Comparison of ENCODE assay signal across 12 mouse cellular contexts in genomic region chr10:62739961-62740737, GRCm38 (mm10). TPM values are rescaled to one million over a fixed set of nuclear protein-coding genes. Genes with fewer than 3 reads are reported as not detected.
DNase-seq lines count a peak whose midpoint lies in the region; ATAC-seq lines count a peak whose summit lies in the region.
"Had no signal": no experiment of that assay in that cellular context is flagged by ENCODE, and none has a peak within 500 bp of the region (broad histone marks: within the 10 kb centered on the region; RNA-seq: fewer than 3 reads in every experiment).

No protein-coding gene starts in this region.

- no peaks in the 10 kb centered on the region for H3K27me3 ChIP-seq in heart, embryonic 12.5 days (replicated peaks)
- no peaks in the 10 kb centered on the region for H3K27me3 ChIP-seq in midbrain, embryonic 14.5 days (ENCODE audit: control insufficient read depth, insufficient read depth, low read length)
- H3K27me3 ChIP-seq in kidney, embryonic 16.5 days (ENCODE audit: insufficient read depth, low read length): no peaks in the 10 kb centered on the region
- H3K27me3 ChIP-seq: embryonic facial prominence, embryonic 13.5 days; intestine, embryonic 15.5 days; Patski had no signal

- H3K36me3 ChIP-seq in heart, embryonic 12.5 days: peaks cover 39% of the 10 kb centered on the region
- H3K36me3 ChIP-seq in midbrain, embryonic 14.5 days (ENCODE audit: control insufficient read depth, insufficient read depth, low read length): peaks cover 37% of the 10 kb centered on the region
- peaks cover 36% of the 10 kb centered on the region for H3K36me3 ChIP-seq in kidney, embryonic 16.5 days (ENCODE audit: insufficient read depth, low read length)

- no peak overlapping the region for H3K9ac ChIP-seq in heart, embryonic 12.5 days
- H3K9ac ChIP-seq in midbrain, embryonic 14.5 days (replicated peaks; ENCODE audit: low read length): no peak overlapping the region
- H3K9ac ChIP-seq in kidney, embryonic 16.5 days (replicated peaks; ENCODE audit: low read length): no peak overlapping the region
- H3K9ac ChIP-seq: embryonic facial prominence, embryonic 13.5 days; intestine, embryonic 15.5 days; liver, postnatal 0 days had no signal

- peaks cover 14% of the 10 kb centered on the region for H3K4me1 ChIP-seq in heart, embryonic 12.5 days (replicated peaks)
- no peaks in the 10 kb centered on the region for H3K4me1 ChIP-seq in midbrain, embryonic 14.5 days (ENCODE audit: control insufficient read depth, insufficient read depth, low read length)
- H3K4me1 ChIP-seq in kidney, embryonic 16.5 days (ENCODE audit: insufficient read depth, low read length): no peaks in the 10 kb centered on the region
- H3K4me1 ChIP-seq: embryonic facial prominence, embryonic 13.5 days; intestine, embryonic 15.5 days had no signal

- no peaks in the 10 kb centered on the region for H3K9me3 ChIP-seq in heart, embryonic 12.5 days (replicated peaks)
- H3K9me3 ChIP-seq in midbrain, embryonic 14.5 days (ENCODE audit: control insufficient read depth, low read length): no peaks in the 10 kb centered on the region
- no peaks in the 10 kb centered on the region for H3K9me3 ChIP-seq in kidney, embryonic 16.5 days (ENCODE audit: low read length)
- H3K9me3 ChIP-seq: embryonic facial prominence, embryonic 13.5 days; intestine, embryonic 15.5 days had no signal

- intact Hi-C loops in left cerebral cortex, postnatal 10 days (cut with DNase I): loop anchor here (5.0 kb wide), 1 partner anchor 93 kb away; no protein-coding TSS in a partner anchor

- ATAC-seq in heart, embryonic 12.5 days (ENCODE audit: insufficient number of reproducible peaks, low FRiP score): no peak
- no peak for ATAC-seq in midbrain, embryonic 14.5 days (ENCODE audit: low FRiP score, low TSS enrichment)
- no peak for ATAC-seq in kidney, embryonic 16.5 days (ENCODE audit: low FRiP score, low TSS enrichment)
- ATAC-seq: intestine, embryonic 15.5 days; liver, postnatal 0 days; Patski had no signal

- peak; percentile 16 for DNase-seq in left cerebral cortex, adult 11 months (ENCODE audit: low spot score)
- no peak for DNase-seq in left cerebral cortex, postnatal 10 days (ENCODE audit: extremely low spot score in 1 of 2, low spot score in 2 of 2)
- DNase-seq in brain, adult 2 months (ENCODE audit: low read depth, low spot score): peak; percentile 96
- DNase-seq in midbrain, embryonic 14.5 days: peak; percentile 65
- DNase-seq in urinary bladder, postnatal 4 days (ENCODE audit: low spot score in 2 of 2): no peak
- no peak for DNase-seq in B cell, adult 2 months
- DNase-seq: liver, postnatal 0 days had no signal

- no peak overlapping the region for H3K4me2 ChIP-seq in heart, embryonic 12.5 days
- H3K4me2 ChIP-seq in midbrain, embryonic 14.5 days (ENCODE audit: low read length): no peak overlapping the region
- no peak overlapping the region for H3K4me2 ChIP-seq in kidney, embryonic 16.5 days (replicated peaks; ENCODE audit: low read depth, low read length)
- H3K4me2 ChIP-seq: embryonic facial prominence, embryonic 13.5 days; intestine, embryonic 15.5 days had no signal

- H3K4me3 ChIP-seq in heart, embryonic 12.5 days: no peak overlapping the region
- no peak overlapping the region for H3K4me3 ChIP-seq in midbrain, embryonic 14.5 days (replicated peaks; ENCODE audit: low read depth, low read length)
- no peak overlapping the region for H3K4me3 ChIP-seq in kidney, embryonic 16.5 days (ENCODE audit: low read length)
- H3K4me3 ChIP-seq: embryonic facial prominence, embryonic 13.5 days; intestine, embryonic 15.5 days had no signal

- H3K27ac ChIP-seq in heart, embryonic 12.5 days (ENCODE audit: poor library complexity, severe bottlenecking): peak overlapping the region; percentile 59; the same call in 1 of the 2 replicates
- peak overlapping the region; percentile 16; the same call in 1 of the 2 replicates for H3K27ac ChIP-seq in midbrain, embryonic 14.5 days (replicated peaks; ENCODE audit: low read depth, low read length)
- no peak overlapping the region for H3K27ac ChIP-seq in kidney, embryonic 16.5 days (ENCODE audit: low read length)
- H3K27ac ChIP-seq: embryonic facial prominence, embryonic 13.5 days; intestine, embryonic 15.5 days had no signal

- WGBS in heart, embryonic 12.5 days: 57% methylated on average over 4 of the region's 4 CpGs
- WGBS in midbrain, embryonic 14.5 days: 62% methylated on average over 4 of the region's 4 CpGs
- 89% methylated on average over 4 of the region's 4 CpGs for WGBS in kidney, embryonic 16.5 days

RNA-seq across cellular contexts. Expression of gene Stox1, which starts 14.2 kb away (rescaled TPM):
- total RNA-seq in left cerebral cortex, postnatal 10 days (2021): 1 to 10 TPM; 5.2 to 5.5 TPM
- 0.98 and 1.1 TPM in 2 replicates for polyA plus RNA-seq in heart, embryonic 12.5 days (2016; fragmentation: Nextera tagmentation; extraction: Ambion mirVana)
- 2.7 and 2.9 TPM in 2 replicates for polyA plus RNA-seq in midbrain, embryonic 14.5 days (2014; fragmentation: Nextera tagmentation; extraction: Ambion mirVana)
- 2.1 and 2.4 TPM in 2 replicates for polyA plus RNA-seq in kidney, embryonic 16.5 days (2015; fragmentation: Nextera tagmentation; extraction: Ambion mirVana)

RNA-seq across cellular contexts. Expression of gene Ccar1, which starts 51.9 kb away (rescaled TPM):
- 10 to 100 TPM; 58.6 to 61.7 TPM for total RNA-seq in left cerebral cortex, postnatal 10 days (2021)
- 89.7 and 93.6 TPM in 2 replicates for polyA plus RNA-seq in heart, embryonic 12.5 days (2016; fragmentation: Nextera tagmentation; extraction: Ambion mirVana)
- polyA plus RNA-seq in midbrain, embryonic 14.5 days (2014; fragmentation: Nextera tagmentation; extraction: Ambion mirVana): 86.9 and 116 TPM in 2 replicates
- polyA plus RNA-seq in kidney, embryonic 16.5 days (2015; fragmentation: Nextera tagmentation; extraction: Ambion mirVana): 148 and 149 TPM in 2 replicates

Comparison
In these comparisons a context has a peak if more than half of its experiments do, and no peak if none do; other contexts are left out.
1. DNase-seq: peak in left cerebral cortex, adult 11 months (single experiment), brain, adult 2 months (single experiment) and midbrain, embryonic 14.5 days (single experiment); none in left cerebral cortex, postnatal 10 days (0 of 2), urinary bladder, postnatal 4 days (0 of 2) and B cell, adult 2 months (0 of 2).